Mouse (Mus musculus) midbrain, embryonic 15.5 days (tissue): ENCODE measurements around the gene Zfp688. TPM values are rescaled to one million over a fixed set of nuclear protein-coding genes. Genes with fewer than 3 reads are reported as not detected.
"Not testable (repeated sequence)": the region's sequence is repeated elsewhere in the genome, so short reads cannot be mapped to it uniquely, and the experiment has no call there.

ENCODE experiments used
- ATAC-seq: fragments of 200-750 bp; cut with Nextera tagmentation; replicated peaks from 2 replicates; pipeline ENCODE4 v1.8.0; 2017; ENCODE audit warnings: moderate TSS enrichment
- H3K27ac ChIP-seq: fragments of 300-500 bp; sonication (generic); 2 replicates; pipeline ENCODE4 v1.5.1; 2015; ENCODE audit warnings: mild to moderate bottlenecking, inconsistent platforms
- H3K27me3 ChIP-seq: fragments of 300-500 bp; sonication (generic); replicated peaks from 2 replicates; pipeline ENCODE4 v1.6.1; 2015; ENCODE audit warnings: inconsistent platforms
- H3K36me3 ChIP-seq: fragments of 300-500 bp; sonication (generic); replicated peaks from 2 replicates; pipeline ENCODE4 v1.6.1; 2015; ENCODE audit warnings: inconsistent platforms
- H3K4me1 ChIP-seq: fragments of 300-500 bp; sonication (generic); 2 replicates; pipeline ENCODE4 v1.6.1; 2015; ENCODE audit warnings: inconsistent platforms
- H3K4me2 ChIP-seq: fragments of 300-500 bp; sonication (generic); 2 replicates; pipeline ENCODE4 v1.6.1; 2015; ENCODE audit warnings: inconsistent platforms, mild to moderate bottlenecking, moderate library complexity
- H3K4me3 ChIP-seq: fragments of 300-500 bp; sonication (generic); 2 replicates; pipeline ENCODE4 v1.5.1; 2015; ENCODE audit warnings: mild to moderate bottlenecking, inconsistent platforms
- H3K9ac ChIP-seq: fragments of 300-500 bp; sonication (generic); 2 replicates; pipeline ENCODE4 v1.6.1; 2015; ENCODE audit warnings: mild to moderate bottlenecking, inconsistent platforms
- H3K9me3 ChIP-seq: fragments of 300-500 bp; sonication (generic); 2 replicates; pipeline ENCODE4 v1.6.1; 2016; ENCODE audit warnings: inconsistent platforms
- WGBS: fragments of 180-500 bp; shearing (Covaris S2); methylation state at CpG from one replicate; pipeline ENCODE4 v1.1.7; 2015; ENCODE audit warnings: mixed read lengths; 5-methylcytosine and 5-hydroxymethylcytosine counted together
- polyA plus RNA-seq: library from polyadenylated mRNA; unstranded; fragments of >200 nt; fragmentation: Nextera tagmentation; extraction: Ambion mirVana; gene quantifications from 2 replicates; pipeline ENCODE4 v1.2.1, GENCODE M21; 2015

The Zfp688 gene
- polyA plus RNA-seq, 1 experiment from 2014 or later = 32.0 TPM

GRCm38 (mm10) chr7:127402980-127403379, 18.9 kb downstream of the Zfp688 start:
- Histone ChIP-seq H3K27ac (no peak overlapping the region), H3K36me3 (no peaks in the 10 kb centered on the region), H3K4me3 (no peak overlapping the region), H3K9me3 (no peaks in the 10 kb centered on the region), H3K9ac (no peak overlapping the region), H3K4me2 (no peak overlapping the region), H3K4me1 (0 out of 2 replicates have a peak, but pooled peaks cover 4% of the 10 kb centered on the region), H3K27me3 (no peaks in the 10 kb centered on the region)
- ATAC-seq = no peak
- 51% methylated on average over 2 of the region's 2 CpGs for WGBS

- ATAC-seq = no peak
- Histone ChIP-seq H3K4me1 (no peaks in the 10 kb centered on the region), H3K27ac (no peak overlapping the region), H3K4me2 (no peak overlapping the region), H3K4me3 (no peak overlapping the region), H3K9me3 (no peaks in the 10 kb centered on the region), H3K9ac (no peak overlapping the region), H3K27me3 (no peaks in the 10 kb centered on the region), H3K36me3 (no peaks in the 10 kb centered on the region)
- WGBS = 70% methylated on average over 3 of the region's 3 CpGs
Measured at GRCm38 (mm10) chr7:127400355-127400754, 21.5 kb downstream of the Zfp688 start.

GRCm38 (mm10) chr7:127393944-127394333, 27.9 kb downstream of the Zfp688 start:
- H3K27me3 ChIP-seq = no peaks in the 10 kb centered on the region
- peak overlapping the region; percentile 92 for H3K9ac ChIP-seq
- H3K4me2 ChIP-seq = peak overlapping the region; percentile 84
- no peaks in the 10 kb centered on the region for H3K9me3 ChIP-seq
- H3K4me3 ChIP-seq = peak overlapping the region; percentile 82
- H3K4me1 ChIP-seq = peaks cover 15% of the 10 kb centered on the region
- peak overlapping the region; percentile 93 for H3K27ac ChIP-seq
- no peak for ATAC-seq
- H3K36me3 ChIP-seq = no peaks in the 10 kb centered on the region
- 29% methylated on average over 7 of the region's 7 CpGs for WGBS

GRCm38 (mm10) chr7:127393157-127393943, 28.5 kb downstream of the Zfp688 start, which contains the start of gene E430018J23Rik:
E430018J23Rik (minus strand) TSS chr7:127393629.
- Histone ChIP-seq H3K9me3 (no peaks in the 10 kb centered on the region), H3K4me1 (peaks cover 15% of the 10 kb centered on the region), H3K36me3 (no peaks in the 10 kb centered on the region), H3K27me3 (no peaks in the 10 kb centered on the region), H3K4me2 (peak within 1 kb of the TSS; percentile 84), H3K27ac (peak within 1 kb of the TSS; percentile 93), H3K4me3 (peak within 1 kb of the TSS; percentile 82), H3K9ac (peak within 1 kb of the TSS; percentile 92)
- peak; percentile 94 for ATAC-seq
- WGBS = 1% methylated on average over 45 of the region's 45 CpGs

GRCm38 (mm10) chr7:127392251-127392824, 29.5 kb downstream of the Zfp688 start:
- Histone ChIP-seq H3K4me3 (peak overlapping the region; percentile 82), H3K27me3 (no peaks in the 10 kb centered on the region), H3K27ac (0 out of 2 replicates have a peak overlapping the region, but pooled peaks have one; percentile 21), H3K36me3 (no peaks in the 10 kb centered on the region), H3K4me2 (peak overlapping the region; percentile 84), H3K4me1 (peaks cover 15% of the 10 kb centered on the region), H3K9me3 (no peaks in the 10 kb centered on the region), H3K9ac (peak overlapping the region; percentile 92)
- ATAC-seq = no peak
- 81% methylated on average over 8 of the region's 8 CpGs for WGBS

- H3K4me3 ChIP-seq = no peak overlapping the region
- no peak overlapping the region for H3K27ac ChIP-seq
- H3K36me3 ChIP-seq = no peaks in the 10 kb centered on the region
- WGBS = 96% methylated on average over 16 of the region's 16 CpGs
- no peak overlapping the region for H3K4me2 ChIP-seq
- no peaks in the 10 kb centered on the region for H3K27me3 ChIP-seq
- H3K9ac ChIP-seq = no peak overlapping the region
- H3K4me1 ChIP-seq = peaks cover 15% of the 10 kb centered on the region
- no peak for ATAC-seq
- H3K9me3 ChIP-seq = no peaks in the 10 kb centered on the region
Measured at GRCm38 (mm10) chr7:127391538-127391937, 30.3 kb downstream of the Zfp688 start.

GRCm38 (mm10) chr7:127390306-127390705, 31.6 kb downstream of the Zfp688 start:
- Histone ChIP-seq H3K36me3 (no peaks in the 10 kb centered on the region), H3K9me3 (no peaks in the 10 kb centered on the region), H3K27me3 (no peaks in the 10 kb centered on the region), H3K4me3 (no peak overlapping the region), H3K4me1 (peaks cover 21% of the 10 kb centered on the region), H3K9ac (no peak overlapping the region), H3K4me2 (no peak overlapping the region), H3K27ac (no peak overlapping the region)
- 74% methylated on average over 7 of the region's 7 CpGs for WGBS
- no peak for ATAC-seq

- H3K9me3 ChIP-seq, H3K4me2 ChIP-seq, H3K36me3 ChIP-seq, H3K9ac ChIP-seq, H3K27me3 ChIP-seq, H3K27ac ChIP-seq, ATAC-seq, H3K4me3 ChIP-seq: not testable (repeated sequence)
- peaks cover 15% of the 10 kb centered on the region for H3K4me1 ChIP-seq
Measured at GRCm38 (mm10) chr7:127388201-127388600, 33.7 kb downstream of the Zfp688 start.

GRCm38 (mm10) chr7:127386641-127387392, 35.1 kb downstream of the Zfp688 start, which contains the start of gene 9130019O22Rik:
9130019O22Rik (minus strand) TSS chr7:127387166.
- Histone ChIP-seq H3K4me2 (peak within 1 kb of the TSS; percentile 80), H3K9ac (peak within 1 kb of the TSS; percentile 74), H3K27ac (peak within 1 kb of the TSS; percentile 65; the same call in 1 of the 2 replicates), H3K36me3 (0 out of 2 replicates have a peak, but pooled peaks cover 2% of the 10 kb centered on the region), H3K4me3 (peak within 1 kb of the TSS; percentile 67), H3K27me3 (no peaks in the 10 kb centered on the region), H3K4me1 (peaks cover 6% of the 10 kb centered on the region), H3K9me3 (no peaks in the 10 kb centered on the region)
- peak; percentile 88 for ATAC-seq
- WGBS = 16% methylated on average over 38 of the region's 38 CpGs

- WGBS = 94% methylated on average over 4 of the region's 4 CpGs
- H3K4me3 ChIP-seq, H3K4me1 ChIP-seq, H3K9ac ChIP-seq, H3K27me3 ChIP-seq, H3K27ac ChIP-seq, H3K36me3 ChIP-seq, H3K4me2 ChIP-seq, ATAC-seq, H3K9me3 ChIP-seq: not testable (repeated sequence)
Measured at GRCm38 (mm10) chr7:127385560-127385959, 36.3 kb downstream of the Zfp688 start.

GRCm38 (mm10) chr7:127378310-127378921, 43.5 kb downstream of the Zfp688 start:
- H3K4me1 ChIP-seq = peaks cover 6% of the 10 kb centered on the region; the same call in 1 of the 2 replicates
- no peaks in the 10 kb centered on the region for H3K9me3 ChIP-seq
- H3K9ac ChIP-seq = no peak overlapping the region
- WGBS = 80% methylated on average over 6 of the region's 6 CpGs
- ATAC-seq = no peak
- no peaks in the 10 kb centered on the region for H3K27me3 ChIP-seq
- no peak overlapping the region for H3K27ac ChIP-seq
- H3K4me3 ChIP-seq = no peak overlapping the region
- no peak overlapping the region for H3K4me2 ChIP-seq
- no peaks in the 10 kb centered on the region for H3K36me3 ChIP-seq
